Mouse (Mus musculus): ENCODE measurements at regions not wholly inside any gene's neighbourhood (a gene's known extent, or its start where the extent isn't known, plus 50 kb on each side); places are given as distances from the start of the nearest gene placed in this dataset.
"Not testable (repeated sequence)": the region's sequence is repeated elsewhere in the genome, so short reads cannot be mapped to it uniquely, and the experiment has no call there.

GRCm38 (mm10) chr13:83760387-83761170 is 256.7 kb downstream of the Mef2c start:
- Histone ChIP-seq H3K36me3 (ENCODE audit: insufficient read depth) (no peaks in the 10 kb centered on the region), H3K9me3 (ENCODE audit: low read length) (no peaks in the 10 kb centered on the region), H3K9ac (no peak overlapping the region), H3K4me3 (ENCODE audit: low read depth, low read length) (no peak overlapping the region), H3K4me1 (ENCODE audit: insufficient read depth) (no peaks in the 10 kb centered on the region), H3K4me2 (ENCODE audit: low read depth) (no peak overlapping the region), H3K27me3 (ENCODE audit: insufficient read depth, low read length) (no peaks in the 10 kb centered on the region), H3K27ac (ENCODE audit: low read depth, low read length) (no peak overlapping the region)
- 68% methylated on average over 14 of the region's 14 CpGs for WGBS
- ATAC-seq (no peak), DNase-seq (no peak)
- TF ChIP-seq CTCF (IDR thresholded peaks at IDR 0.05; ENCODE audit: low read depth) = no peak

- Histone ChIP-seq H3K27me3 (ENCODE audit: insufficient read depth, low read length) (no peaks in the 10 kb centered on the region), H3K9me3 (ENCODE audit: low read length) (no peaks in the 10 kb centered on the region), H3K4me3 (ENCODE audit: low read depth, low read length) (no peak overlapping the region), H3K4me2 (ENCODE audit: low read depth) (no peak overlapping the region), H3K9ac (no peak overlapping the region), H3K4me1 (ENCODE audit: insufficient read depth) (no peaks in the 10 kb centered on the region), H3K36me3 (ENCODE audit: insufficient read depth) (no peaks in the 10 kb centered on the region), H3K27ac (ENCODE audit: low read depth, low read length) (no peak overlapping the region)
- no peak for TF ChIP-seq CTCF (IDR thresholded peaks at IDR 0.05; ENCODE audit: low read depth)
- DNase-seq = no peak
- 54% methylated on average over 1 of the region's 1 CpGs for WGBS
- ATAC-seq = no peak
Measured at GRCm38 (mm10) chr13:83762484-83762883, 258.6 kb downstream of the Mef2c start.

- not testable (repeated sequence) for H3K36me3 ChIP-seq (ENCODE audit: insufficient read depth); H3K4me3 ChIP-seq (ENCODE audit: low read depth, low read length); DNase-seq; H3K9ac ChIP-seq; H3K27me3 ChIP-seq (ENCODE audit: insufficient read depth, low read length); H3K27ac ChIP-seq (ENCODE audit: low read depth, low read length); H3K9me3 ChIP-seq (ENCODE audit: low read length); H3K4me1 ChIP-seq (ENCODE audit: insufficient read depth); H3K4me2 ChIP-seq (ENCODE audit: low read depth)
- peak; percentile 52; the same call in 1 of the 2 replicates for ATAC-seq
- WGBS = 18% methylated on average over 5 of the region's 5 CpGs
Measured at GRCm38 (mm10) chr13:83763288-83763687, 259.5 kb downstream of the Mef2c start.

GRCm38 (mm10) chr13:83785643-83786042 is 281.8 kb downstream of the Mef2c start:
- no peaks in the 10 kb centered on the region for H3K36me3 ChIP-seq (ENCODE audit: insufficient read depth)
- H3K27ac ChIP-seq (ENCODE audit: low read depth, low read length) = no peak overlapping the region
- no peak overlapping the region for H3K4me3 ChIP-seq (ENCODE audit: low read depth, low read length)
- no peak for DNase-seq
- H3K9me3 ChIP-seq (ENCODE audit: low read length) = no peaks in the 10 kb centered on the region
- H3K4me1 ChIP-seq (ENCODE audit: insufficient read depth) = no peaks in the 10 kb centered on the region
- H3K4me2 ChIP-seq (ENCODE audit: low read depth) = no peak overlapping the region
- TF ChIP-seq CTCF (IDR thresholded peaks at IDR 0.05; ENCODE audit: low read depth) = no peak
- H3K27me3 ChIP-seq (ENCODE audit: insufficient read depth, low read length) = no peaks in the 10 kb centered on the region
- H3K9ac ChIP-seq = no peak overlapping the region
- no peak for ATAC-seq

- no peak overlapping the region for H3K4me2 ChIP-seq (ENCODE audit: low read depth)
- no peak for TF ChIP-seq CTCF (IDR thresholded peaks at IDR 0.05; ENCODE audit: low read depth)
- DNase-seq = no peak
Measured at GRCm38 (mm10) chr13:83809535-83809934, 305.7 kb downstream of the Mef2c start.

GRCm38 (mm10) chr13:83820291-83820690 is 316.5 kb downstream of the Mef2c start:
- Histone ChIP-seq H3K27me3 (ENCODE audit: insufficient read depth, low read length) (no peaks in the 10 kb centered on the region), H3K4me3 (ENCODE audit: low read depth, low read length) (no peak overlapping the region), H3K4me2 (ENCODE audit: low read depth) (no peak overlapping the region), H3K27ac (ENCODE audit: low read depth, low read length) (no peak overlapping the region), H3K4me1 (ENCODE audit: insufficient read depth) (no peaks in the 10 kb centered on the region), H3K9me3 (ENCODE audit: low read length) (no peaks in the 10 kb centered on the region), H3K36me3 (ENCODE audit: insufficient read depth) (no peaks in the 10 kb centered on the region), H3K9ac (no peak overlapping the region)
- no peak for TF ChIP-seq CTCF (IDR thresholded peaks at IDR 0.05; ENCODE audit: low read depth)
- 18% methylated on average over 4 of the region's 4 CpGs for WGBS
- 0 out of 2 replicates have a peak, but pooled peaks have one; percentile 25 for ATAC-seq
- no peak for DNase-seq

More at GRCm38 (mm10) chr13:83809535-83809934, 305.7 kb downstream of the Mef2c start:
- Histone ChIP-seq H3K36me3 (ENCODE audit: insufficient read depth) (no peaks in the 10 kb centered on the region), H3K9ac (no peak overlapping the region), H3K9me3 (ENCODE audit: low read length) (no peaks in the 10 kb centered on the region), H3K4me3 (ENCODE audit: low read depth, low read length) (no peak overlapping the region), H3K27me3 (ENCODE audit: insufficient read depth, low read length) (no peaks in the 10 kb centered on the region), H3K4me1 (ENCODE audit: insufficient read depth) (no peaks in the 10 kb centered on the region), H3K27ac (ENCODE audit: low read depth, low read length) (no peak overlapping the region)
- 71% methylated on average over 1 of the region's 1 CpGs for WGBS
- ATAC-seq = no peak

- no peak overlapping the region for H3K4me3 ChIP-seq (ENCODE audit: low read depth, low read length)
- no peak for DNase-seq
- H3K4me2 ChIP-seq (ENCODE audit: low read depth) = no peak overlapping the region
- no peak overlapping the region for H3K27ac ChIP-seq (ENCODE audit: low read depth, low read length)
- no peaks in the 10 kb centered on the region for H3K36me3 ChIP-seq (ENCODE audit: insufficient read depth)
- H3K9me3 ChIP-seq (ENCODE audit: low read length) = no peaks in the 10 kb centered on the region
- no peaks in the 10 kb centered on the region for H3K27me3 ChIP-seq (ENCODE audit: insufficient read depth, low read length)
- H3K4me1 ChIP-seq (ENCODE audit: insufficient read depth) = no peaks in the 10 kb centered on the region
- H3K9ac ChIP-seq = no peak overlapping the region
- ATAC-seq = no peak
- no peak for TF ChIP-seq CTCF (IDR thresholded peaks at IDR 0.05; ENCODE audit: low read depth)
- 43% methylated on average over 3 of the region's 3 CpGs for WGBS
Measured at GRCm38 (mm10) chr13:83820721-83821120, 316.9 kb downstream of the Mef2c start.

Measured in forebrain, postnatal 0 days (tissue).